Comparison of ENCODE assay signal across 12 mouse cellular contexts in genomic region chr4:62684351-62684750, GRCm38 (mm10).
DNase-seq lines count a peak whose midpoint lies in the region; ATAC-seq and TF ChIP-seq lines count a peak whose summit lies in the region.
"Had no signal": no experiment of that assay in that cellular context is flagged by ENCODE, and none has a peak within 500 bp of the region (broad histone marks: within the 10 kb centered on the region; RNA-seq: fewer than 3 reads in every experiment).

No protein-coding gene starts in this region.

- ATAC-seq in embryonic facial prominence, embryonic 14.5 days (ENCODE audit: low read depth), result peak; percentile 71; the same call in 1 of the 2 replicates
- ATAC-seq in stomach, postnatal 0 days (ENCODE audit: low FRiP score, low TSS enrichment), result no peak; the same call in 1 of the 2 replicates

- H3K27me3 ChIP-seq in embryonic facial prominence, embryonic 14.5 days (replicated peaks; ENCODE audit: control insufficient read depth, insufficient read depth, low read length), result no peaks in the 10 kb centered on the region
- H3K27me3 ChIP-seq in embryonic facial prominence, embryonic 10.5 days (replicated peaks; ENCODE audit: low read depth, poor library complexity, severe bottlenecking), result no peaks in the 10 kb centered on the region
- no peaks in the 10 kb centered on the region for H3K27me3 ChIP-seq in hindbrain, embryonic 10.5 days (ENCODE audit: insufficient read depth, poor library complexity, severe bottlenecking)
- no peaks in the 10 kb centered on the region for H3K27me3 ChIP-seq in stomach, postnatal 0 days (ENCODE audit: control insufficient read depth, insufficient read depth, low read length)

- 77% methylated on average over 3 of the region's 3 CpGs for WGBS in embryonic facial prominence, embryonic 14.5 days
- WGBS in embryonic facial prominence, embryonic 10.5 days, result 84% methylated on average over 3 of the region's 3 CpGs
- WGBS in hindbrain, embryonic 10.5 days, result 83% methylated on average over 3 of the region's 3 CpGs
- WGBS in stomach, postnatal 0 days, result 72% methylated on average over 3 of the region's 3 CpGs

- no peak overlapping the region for H3K27ac ChIP-seq in embryonic facial prominence, embryonic 14.5 days (replicated peaks; ENCODE audit: low read depth, low read length)
- no peak overlapping the region for H3K27ac ChIP-seq in embryonic facial prominence, embryonic 10.5 days (replicated peaks)
- H3K27ac ChIP-seq in hindbrain, embryonic 10.5 days, result no peak overlapping the region
- no peak overlapping the region for H3K27ac ChIP-seq in stomach, postnatal 0 days (replicated peaks)

- no peak for TF ChIP-seq CTCF in stomach, postnatal 0 days (IDR thresholded peaks at IDR 0.05; ENCODE audit: low read depth)

- H3K4me1 ChIP-seq in embryonic facial prominence, embryonic 14.5 days (ENCODE audit: control insufficient read depth, insufficient read depth, low read length), result peaks cover 22% of the 10 kb centered on the region; the same call in 1 of the 2 replicates
- peaks cover 65% of the 10 kb centered on the region for H3K4me1 ChIP-seq in embryonic facial prominence, embryonic 10.5 days
- H3K4me1 ChIP-seq in hindbrain, embryonic 10.5 days (replicated peaks), result peaks cover 62% of the 10 kb centered on the region
- H3K4me1 ChIP-seq in stomach, postnatal 0 days (replicated peaks; ENCODE audit: control insufficient read depth, insufficient read depth), result peaks cover 5% of the 10 kb centered on the region; the same call in 1 of the 2 replicates

- no peak overlapping the region for H3K4me2 ChIP-seq in embryonic facial prominence, embryonic 14.5 days (ENCODE audit: low read depth, low read length)
- H3K4me2 ChIP-seq in stomach, postnatal 0 days (replicated peaks; ENCODE audit: low read depth), result no peak overlapping the region

- H3K9ac ChIP-seq in embryonic facial prominence, embryonic 14.5 days (ENCODE audit: low read depth, low read length), result no peak overlapping the region
- no peak overlapping the region for H3K9ac ChIP-seq in stomach, postnatal 0 days (ENCODE audit: low read length)

- no peaks in the 10 kb centered on the region for H3K9me3 ChIP-seq in embryonic facial prominence, embryonic 14.5 days (ENCODE audit: control insufficient read depth, low read length)
- H3K9me3 ChIP-seq in embryonic facial prominence, embryonic 10.5 days, result no peaks in the 10 kb centered on the region
- no peaks in the 10 kb centered on the region for H3K9me3 ChIP-seq in hindbrain, embryonic 10.5 days
- no peaks in the 10 kb centered on the region for H3K9me3 ChIP-seq in stomach, postnatal 0 days (ENCODE audit: control insufficient read depth, low read length)
- H3K9me3 ChIP-seq: limb, embryonic 10.5 days had no signal

- TF ChIP-seq EP300 in stomach, postnatal 0 days (optimal IDR thresholded peaks at IDR 0.05), result no peak

- H3K4me3 ChIP-seq in embryonic facial prominence, embryonic 14.5 days (ENCODE audit: low read depth, low read length), result no peak overlapping the region
- H3K4me3 ChIP-seq in embryonic facial prominence, embryonic 10.5 days, result no peak overlapping the region
- no peak overlapping the region for H3K4me3 ChIP-seq in hindbrain, embryonic 10.5 days
- H3K4me3 ChIP-seq in stomach, postnatal 0 days (ENCODE audit: low read depth, low read length), result no peak overlapping the region
- H3K4me3 ChIP-seq: limb, embryonic 10.5 days had no signal

- peaks cover 23% of the 10 kb centered on the region for H3K36me3 ChIP-seq in embryonic facial prominence, embryonic 14.5 days (ENCODE audit: control insufficient read depth, insufficient read depth, low read length)
- peaks cover 55% of the 10 kb centered on the region for H3K36me3 ChIP-seq in embryonic facial prominence, embryonic 10.5 days (replicated peaks)
- H3K36me3 ChIP-seq in hindbrain, embryonic 10.5 days, result peaks cover 51% of the 10 kb centered on the region
- peaks cover 3% of the 10 kb centered on the region; the same call in 1 of the 2 replicates for H3K36me3 ChIP-seq in stomach, postnatal 0 days (ENCODE audit: control insufficient read depth, insufficient read depth, low read length)

- peak; percentile 68 for DNase-seq in embryonic facial prominence, embryonic 14.5 days (ENCODE audit: low spot score)
- DNase-seq in embryonic facial prominence, embryonic 10.5 days (ENCODE audit: low spot score), result no peak
- peak; percentile 67 for DNase-seq in urinary bladder, postnatal 14 days (ENCODE audit: low spot score)
- DNase-seq in urinary bladder, postnatal 4 days (ENCODE audit: low spot score in 2 of 2), result no peak
- peak; percentile 79 to 88 for DNase-seq in kidney, postnatal 25 days
- no peak for DNase-seq in hindbrain, embryonic 10.5 days (ENCODE audit: low spot score)
- DNase-seq in stomach, postnatal 0 days (ENCODE audit: low spot score), result no peak
- no peak for DNase-seq in gastrocnemius, adult 8-10 months (ENCODE audit: low spot score in 2 of 2)
- DNase-seq: cerebellum, postnatal 14 days; midbrain, embryonic 14.5 days; right cerebral cortex, adult 18-20 months had no signal

Comparison
In these comparisons a context has a peak if more than half of its experiments do, and no peak if none do; other contexts are left out.
1. DNase-seq: peak in embryonic facial prominence, embryonic 14.5 days (single experiment), urinary bladder, postnatal 14 days (single experiment) and kidney, postnatal 25 days (2 of 2); none in embryonic facial prominence, embryonic 10.5 days (single experiment), urinary bladder, postnatal 4 days (0 of 2), hindbrain, embryonic 10.5 days (single experiment), stomach, postnatal 0 days (single experiment) and gastrocnemius, adult 8-10 months (0 of 2).